Mouse (Mus musculus) MEL (cell line): ENCODE results near the gene Pja2.

ENCODE experiments used
- CTCF ChIP-seq, 3 experiments: IDR thresholded peaks in 2 of 3; conservative IDR thresholded peaks in 1 of 3; 2 replicates each; pipeline ENCODE4 v1.5.1; 2011 to 2012; ENCODE audit warnings: low read length in 3 of 3, low read depth in 2 of 3, mild to moderate bottlenecking in 2 of 3, improper control_type of control experiment in 1 of 3, inconsistent platforms in 1 of 3, mixed read lengths in 1 of 3, moderate library complexity in 1 of 3; ENCODE audit not compliant: control insufficient read depth in 1 of 3, insufficient read depth in 1 of 3, poor library complexity in 1 of 3, severe bottlenecking in 1 of 3
- E2F4 ChIP-seq: IDR thresholded peaks from 2 replicates; pipeline ENCODE4 v1.6.1; 2011; ENCODE audit warnings: low read depth, low read length, improper control_type of control experiment, borderline replicate concordance
- ELF1 ChIP-seq: IDR thresholded peaks from 2 replicates; pipeline ENCODE4 v1.6.1; 2014; ENCODE audit warnings: low read depth, mild to moderate bottlenecking, inconsistent platforms, low read length, improper control_type of control experiment, moderate library complexity
- EP300 ChIP-seq, 2 experiments: IDR thresholded peaks; 2 replicates each; pipeline ENCODE4 v1.6.1; 2011; ENCODE audit warnings: improper control_type of control experiment in 2 of 2, low read length in 2 of 2, low read depth in 1 of 2, mild to moderate bottlenecking in 1 of 2
- GABPA ChIP-seq: IDR thresholded peaks from 2 replicates; pipeline ENCODE4 v1.6.1; 2012; ENCODE audit warnings: low read depth, mild to moderate bottlenecking, inconsistent platforms, low read length, improper control_type of control experiment, moderate library complexity
- HCFC1 ChIP-seq: IDR thresholded peaks from 2 replicates; pipeline ENCODE4 v1.6.1; 2012; ENCODE audit warnings: low read depth, mild to moderate bottlenecking, inconsistent platforms, low read length, improper control_type of control experiment, moderate library complexity
- MYB ChIP-seq: IDR thresholded peaks from 2 replicates; pipeline ENCODE4 v1.6.1; 2011; ENCODE audit warnings: mild to moderate bottlenecking, low read depth, low read length, improper control_type of control experiment
- POLR2A ChIP-seq, 2 experiments: IDR thresholded peaks; 2 replicates each; pipeline ENCODE4 v1.6.1; 2011 to 2012; ENCODE audit warnings: low read length in 2 of 2, mild to moderate bottlenecking in 2 of 2, control low read depth in 1 of 2, improper control_type of control experiment in 1 of 2, low read depth in 1 of 2, moderate library complexity in 1 of 2; ENCODE audit not compliant: control insufficient read depth in 1 of 2, insufficient read depth in 1 of 2, poor library complexity in 1 of 2
- TAL1 ChIP-seq: IDR thresholded peaks from 2 replicates; pipeline ENCODE4 v1.6.1; 2012; ENCODE audit warnings: mild to moderate bottlenecking, inconsistent platforms, low read length, moderate library complexity, mixed read lengths
- ZC3H11A ChIP-seq: IDR thresholded peaks from 2 replicates; pipeline ENCODE4 v1.6.1; 2012; ENCODE audit warnings: low read depth, mild to moderate bottlenecking, inconsistent platforms, low read length, improper control_type of control experiment
- ZKSCAN1 ChIP-seq: IDR thresholded peaks from 2 replicates; pipeline ENCODE4 v1.6.1; 2012; ENCODE audit warnings: low read depth, mild to moderate bottlenecking, inconsistent platforms, low read length, improper control_type of control experiment, moderate library complexity
- ZMIZ1 ChIP-seq: IDR thresholded peaks from 2 replicates; pipeline ENCODE4 v1.6.1; 2012; ENCODE audit warnings: low read depth, mild to moderate bottlenecking, inconsistent platforms, low read length, improper control_type of control experiment, moderate library complexity

DNA sequence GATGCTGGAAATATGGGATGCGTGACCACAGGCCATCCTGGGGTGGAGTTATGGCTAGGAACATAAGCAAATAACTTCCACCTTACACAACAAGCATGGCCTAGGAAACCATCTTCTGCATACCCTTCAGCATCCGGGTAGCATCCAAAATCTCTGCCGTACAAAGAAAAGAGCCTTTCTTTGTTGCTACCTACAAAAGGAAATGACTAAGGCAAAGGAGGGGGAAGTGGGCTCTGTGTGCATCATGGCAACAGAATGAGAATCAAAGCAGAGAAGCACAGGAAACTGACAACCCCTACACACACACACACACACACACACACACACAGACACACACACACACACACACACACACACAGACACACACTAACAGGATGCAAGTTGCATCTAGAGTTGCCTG, 83.5 kb downstream of the Pja2 start:
- no peak for TF ChIP-seq CTCF (IDR thresholded peaks at IDR 0.05 in 2 of 3, conservative IDR thresholded peaks at IDR 0.05 in 1 of 3; ENCODE audit: control insufficient read depth in 1 of 3, insufficient read depth in 1 of 3, low read depth in 2 of 3, low read length in 3 of 3, poor library complexity in 1 of 3, severe bottlenecking in 1 of 3)
- no peak for TF ChIP-seq MYB
- no peak for TF ChIP-seq TAL1
- TF ChIP-seq EP300 (IDR thresholded peaks at IDR 0.05; ENCODE audit: low read depth in 1 of 2, low read length in 2 of 2), result no peak
- no peak for TF ChIP-seq POLR2A (IDR thresholded peaks at IDR 0.05; ENCODE audit: control insufficient read depth in 1 of 2, insufficient read depth in 1 of 2, low read depth in 1 of 2, low read length in 2 of 2, poor library complexity in 1 of 2)
- no peak for TF ChIP-seq E2F4
- TF ChIP-seq ELF1, result no peak
- TF ChIP-seq HCFC1, result no peak
- no peak for TF ChIP-seq GABPA
- no peak for TF ChIP-seq ZKSCAN1
- no peak for TF ChIP-seq ZMIZ1
- no peak for TF ChIP-seq ZC3H11A
